Mouse (Mus musculus) midbrain, embryonic 11.5 days (tissue): ENCODE results near the gene Lin37. TPM values are rescaled to one million over a fixed set of nuclear protein-coding genes. Genes with fewer than 3 reads are reported as not detected.

Source experiments
- ATAC-seq: fragments of 200-750 bp; cut with Nextera tagmentation; 2 replicates; pipeline ENCODE4 v1.8.0; 2017; ENCODE audit warnings: moderate TSS enrichment, moderate library complexity; ENCODE audit not compliant: low FRiP score
- DNase-seq: peaks from one replicate; pipeline ENCODE4 v3.0.0; 2015; ENCODE audit warnings: low spot score; ENCODE audit errors: missing footprints
- H3K27ac ChIP-seq: fragments of 300-500 bp; sonication (generic); 2 replicates; pipeline ENCODE4 v1.5.1; 2014; ENCODE audit warnings: low read depth, low read length
- H3K27me3 ChIP-seq: fragments of 300-500 bp; sonication (generic); 2 replicates; pipeline ENCODE4 v1.6.1; 2014; ENCODE audit warnings: mild to moderate bottlenecking, low read length, moderate library complexity, mixed read lengths; ENCODE audit not compliant: control insufficient read depth, insufficient read depth
- H3K36me3 ChIP-seq: fragments of 300-500 bp; sonication (generic); 2 replicates; pipeline ENCODE4 v1.6.1; 2014; ENCODE audit warnings: mild to moderate bottlenecking, low read length, moderate library complexity, mixed read lengths; ENCODE audit not compliant: control insufficient read depth, insufficient read depth
- H3K4me1 ChIP-seq: fragments of 300-500 bp; sonication (generic); 2 replicates; pipeline ENCODE4 v1.6.1; 2014; ENCODE audit warnings: low read length; ENCODE audit not compliant: control insufficient read depth, insufficient read depth
- H3K4me2 ChIP-seq: fragments of 300-500 bp; sonication (generic); 2 replicates; pipeline ENCODE4 v1.6.1; 2014; ENCODE audit warnings: mild to moderate bottlenecking, moderate library complexity
- H3K4me3 ChIP-seq: fragments of 300-500 bp; sonication (generic); 2 replicates; pipeline ENCODE4 v1.5.1; 2014; ENCODE audit warnings: low read depth, low read length
- H3K9ac ChIP-seq: fragments of 300-500 bp; sonication (generic); 2 replicates; pipeline ENCODE4 v1.6.1; 2014; ENCODE audit warnings: low read length
- H3K9me3 ChIP-seq: fragments of 300-500 bp; sonication (generic); 2 replicates; pipeline ENCODE4 v1.6.1; 2016; ENCODE audit warnings: low read length; ENCODE audit not compliant: control insufficient read depth
- WGBS: fragments of 180-500 bp; shearing (Covaris S2); extraction: QIAGEN DNeasy Blood & Tissue Kit; methylation state at CpG from one replicate; pipeline ENCODE4 v1.1.7; 2014; 5-methylcytosine and 5-hydroxymethylcytosine counted together
- polyA plus RNA-seq: library from polyadenylated mRNA; unstranded; fragments of >200 nt; fragmentation: Nextera tagmentation; extraction: Ambion mirVana; gene quantifications from 2 replicates; pipeline ENCODE4 v1.2.1, GENCODE M21; 2014

Gene Lin37
- polyA plus RNA-seq, result 48.7 and 49.7 TPM in 2 replicates

DNA sequence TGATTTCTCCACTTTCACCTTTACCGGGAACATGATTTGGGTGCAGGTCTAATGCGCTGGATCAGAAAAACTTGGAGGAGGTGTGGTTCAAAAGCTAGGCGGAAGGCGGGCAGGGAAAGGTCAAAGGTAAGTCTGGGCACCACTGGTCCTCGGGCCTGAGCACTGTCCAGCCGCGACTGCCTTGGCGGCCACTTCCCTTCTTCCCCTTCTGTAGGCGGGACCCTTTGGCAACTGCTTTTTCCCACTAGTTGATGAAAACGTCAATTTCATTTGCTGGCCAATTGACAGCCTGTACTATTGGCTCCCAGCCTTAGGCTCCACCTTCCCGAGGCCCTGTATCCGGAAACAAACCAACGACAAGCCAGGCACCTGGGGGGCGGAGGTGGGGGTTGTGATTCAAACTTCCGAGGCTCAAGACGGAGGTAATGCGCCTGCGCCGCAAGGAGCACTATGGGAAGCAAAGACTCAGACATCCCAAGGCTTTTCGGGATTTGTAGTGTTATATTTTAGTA is at the start of gene Lin37:
TSS of gene Lin37 (minus strand) at position 396 of the 512 bp plus-strand sequence.
- Histone ChIP-seq H3K27me3 (no peaks in the 10 kb centered on the region), H3K4me1 (peaks cover 17% of the 10 kb centered on the region), H3K9me3 (no peaks in the 10 kb centered on the region), H3K4me3 (peak within 1 kb of the TSS; percentile 49), H3K4me2 (peak within 1 kb of the TSS; percentile 97), H3K36me3 (peaks cover 14% of the 10 kb centered on the region; the same call in 1 of the 2 replicates), H3K9ac (peak within 1 kb of the TSS; percentile 73), H3K27ac (no peak within 1 kb of the TSS)
- DNase-seq (peak; percentile 97), ATAC-seq (peak; percentile 89)
- WGBS, result under 1% methylated on average over 20 of the region's 20 CpGs

GRCm38 (mm10) chr7:30608476-30608875 is 48.8 kb upstream of the Lin37 start:
- Histone ChIP-seq H3K27ac (no peak overlapping the region), H3K4me3 (no peak overlapping the region), H3K9ac (no peak overlapping the region), H3K27me3 (no peaks in the 10 kb centered on the region), H3K36me3 (no peaks in the 10 kb centered on the region), H3K9me3 (no peaks in the 10 kb centered on the region), H3K4me2 (no peak overlapping the region), H3K4me1 (no peaks in the 10 kb centered on the region)
- ATAC-seq, result no peak
- DNase-seq, result peak; percentile 47
- WGBS, result 51% methylated on average over 16 of the region's 16 CpGs

DNA sequence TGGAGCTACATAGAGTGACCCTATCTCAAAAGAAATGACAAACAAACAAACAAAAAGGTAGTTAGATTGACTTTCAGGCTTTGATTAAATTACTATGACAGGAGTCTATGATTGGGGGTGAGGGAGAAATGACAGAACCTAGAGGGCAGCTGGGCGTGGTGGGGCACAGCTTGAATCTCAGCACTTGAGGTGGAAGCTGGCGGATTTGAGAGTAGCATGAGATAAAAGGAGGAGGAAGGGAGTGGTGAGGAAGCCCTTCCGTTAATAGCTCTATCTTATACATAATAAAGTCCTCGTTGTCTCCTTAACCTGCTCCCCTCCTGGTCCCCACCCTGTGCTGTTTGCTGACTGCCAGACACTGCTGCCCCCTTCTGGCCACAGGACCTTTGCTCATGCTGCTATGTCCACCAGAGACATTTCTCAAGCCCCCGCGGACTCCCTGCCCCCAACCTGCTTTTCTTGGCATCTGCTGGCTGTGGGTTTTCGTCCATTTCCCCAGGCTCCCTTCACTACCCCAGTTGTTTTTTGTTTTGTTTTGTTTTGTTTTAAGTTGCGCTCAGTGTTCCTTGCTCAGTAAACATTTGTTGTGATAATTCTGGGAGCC is 48.2 kb upstream of the Lin37 start:
- H3K27me3 ChIP-seq, result no peaks in the 10 kb centered on the region
- H3K4me1 ChIP-seq, result no peaks in the 10 kb centered on the region
- no peaks in the 10 kb centered on the region for H3K9me3 ChIP-seq
- no peaks in the 10 kb centered on the region for H3K36me3 ChIP-seq
- H3K27ac ChIP-seq, result no peak overlapping the region
- no peak overlapping the region for H3K9ac ChIP-seq
- 26% methylated on average over 8 of the region's 8 CpGs for WGBS
- peak; percentile 90 for DNase-seq
- no peak overlapping the region for H3K4me3 ChIP-seq
- no peak overlapping the region for H3K4me2 ChIP-seq
- 0 out of 2 replicates have a peak, but pooled peaks have one; percentile 35 for ATAC-seq

DNA sequence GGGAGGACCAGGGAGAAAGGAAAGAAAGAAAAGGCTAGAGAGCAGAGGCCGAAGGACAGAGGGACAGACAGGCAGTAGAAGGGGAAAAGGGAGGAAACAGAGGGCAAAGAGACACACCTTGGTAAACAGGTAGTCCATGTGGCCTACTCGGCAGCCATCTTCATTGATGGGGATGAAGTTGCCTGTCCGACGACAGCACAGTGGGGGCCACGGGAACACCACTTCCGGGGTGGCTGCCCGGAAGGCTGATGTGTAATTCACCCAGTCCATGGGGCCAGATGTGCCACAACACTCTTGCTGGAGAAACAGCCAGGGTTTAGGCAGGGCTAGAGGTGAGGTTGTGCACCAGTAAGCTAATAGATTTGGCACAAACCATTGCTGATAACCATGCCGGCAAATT is 45.3 kb upstream of the Lin37 start:
- Histone ChIP-seq H3K4me1 (no peaks in the 10 kb centered on the region), H3K27ac (no peak overlapping the region), H3K9ac (no peak overlapping the region), H3K27me3 (no peaks in the 10 kb centered on the region), H3K9me3 (no peaks in the 10 kb centered on the region), H3K4me3 (no peak overlapping the region), H3K36me3 (no peaks in the 10 kb centered on the region), H3K4me2 (no peak overlapping the region)
- DNase-seq, result no peak
- no peak for ATAC-seq
- 89% methylated on average over 8 of the region's 8 CpGs for WGBS

DNA sequence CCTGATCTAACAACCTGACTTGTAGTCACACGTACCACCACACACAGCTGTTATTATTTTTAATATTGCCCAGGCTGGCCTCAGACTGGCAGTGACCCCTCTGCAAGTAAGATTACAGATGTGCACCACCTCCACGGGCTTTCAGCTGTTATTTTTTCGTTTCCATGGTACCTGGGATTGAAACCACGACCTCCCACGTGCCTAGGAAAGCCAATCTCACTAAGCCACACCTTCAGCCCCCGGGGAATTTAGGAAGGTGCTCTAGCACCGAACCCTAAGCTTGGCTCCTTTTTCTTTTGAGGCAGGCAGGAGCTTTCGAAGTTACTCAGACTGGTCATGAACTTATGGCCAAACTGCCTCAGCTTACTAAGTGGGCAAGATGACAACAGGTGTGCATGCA is 44.8 kb upstream of the Lin37 start:
- no peak for ATAC-seq
- no peaks in the 10 kb centered on the region for H3K4me1 ChIP-seq
- 64% methylated on average over 8 of the region's 8 CpGs for WGBS

DNA sequence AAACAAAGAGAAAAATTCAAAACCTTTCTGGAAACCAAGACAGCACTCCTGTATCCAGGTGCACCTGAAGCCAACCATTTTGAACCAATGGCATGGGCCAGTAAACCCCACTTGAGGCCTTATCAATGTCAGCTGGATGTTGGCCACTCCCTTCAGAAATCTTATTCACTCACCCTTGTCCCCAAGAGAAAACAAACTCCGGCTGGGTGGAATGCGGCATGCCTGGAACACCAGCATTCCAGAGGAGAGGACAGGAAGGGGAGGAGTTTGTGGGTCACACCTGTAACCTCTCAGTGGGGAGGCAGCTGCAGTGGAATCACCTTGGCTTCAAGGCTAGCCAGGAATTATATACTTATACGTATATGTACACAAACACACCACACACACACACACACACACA is 42.9 kb upstream of the Lin37 start:
- no peak overlapping the region for H3K4me3 ChIP-seq
- DNase-seq, result peak; percentile 19
- no peaks in the 10 kb centered on the region for H3K9me3 ChIP-seq
- H3K4me1 ChIP-seq, result no peaks in the 10 kb centered on the region
- H3K9ac ChIP-seq, result no peak overlapping the region
- no peak for ATAC-seq
- WGBS, result 50% methylated on average over 3 of the region's 3 CpGs
- no peaks in the 10 kb centered on the region for H3K36me3 ChIP-seq
- no peaks in the 10 kb centered on the region for H3K27me3 ChIP-seq
- no peak overlapping the region for H3K4me2 ChIP-seq
- H3K27ac ChIP-seq, result no peak overlapping the region

More for the DNA sequence above, 44.8 kb upstream of the Lin37 start:
- Histone ChIP-seq H3K4me2 (no peak overlapping the region), H3K36me3 (no peaks in the 10 kb centered on the region), H3K27me3 (no peaks in the 10 kb centered on the region), H3K9ac (no peak overlapping the region), H3K9me3 (no peaks in the 10 kb centered on the region), H3K4me3 (no peak overlapping the region), H3K27ac (no peak overlapping the region)
- no peak for DNase-seq

- Histone ChIP-seq H3K4me3 (no peak overlapping the region), H3K27ac (no peak overlapping the region), H3K9ac (peak overlapping the region; percentile 22; the same call in 1 of the 2 replicates), H3K36me3 (no peaks in the 10 kb centered on the region), H3K4me2 (no peak overlapping the region), H3K27me3 (no peaks in the 10 kb centered on the region), H3K4me1 (no peaks in the 10 kb centered on the region), H3K9me3 (no peaks in the 10 kb centered on the region)
- ATAC-seq (no peak), DNase-seq (no peak)
- 68% methylated on average over 7 of the region's 7 CpGs for WGBS
These were observed 41.0 kb upstream of the Lin37 start for GRCm38 (mm10) chr7:30600651-30601050.

DNA sequence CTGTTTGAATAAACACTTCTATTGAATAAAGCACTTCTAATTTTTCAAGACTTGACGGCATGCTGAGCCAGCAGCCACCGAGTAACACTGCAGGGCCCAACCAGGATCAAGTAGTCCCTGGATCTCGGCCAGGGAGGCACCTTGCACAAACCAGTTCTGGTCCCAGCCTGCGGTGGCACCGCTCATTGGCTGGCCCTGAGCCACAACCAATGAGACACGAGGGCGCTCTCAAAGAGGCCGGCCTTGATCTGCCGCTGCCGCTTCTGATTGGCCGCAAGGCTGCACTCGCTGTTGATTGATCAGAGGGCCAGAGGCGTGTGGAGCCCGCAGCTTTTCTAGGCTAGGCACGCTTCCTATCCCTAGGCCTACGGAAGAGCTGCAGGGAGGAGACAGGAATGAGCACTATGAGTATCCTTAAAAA is 40.3 kb upstream of the Lin37 start:
- DNase-seq (peak; percentile 89), ATAC-seq (peak; percentile 99)
- peak overlapping the region; percentile 15; the same call in 1 of the 2 replicates for H3K4me2 ChIP-seq
- H3K4me3 ChIP-seq, result no peak overlapping the region
- H3K9ac ChIP-seq, result no peak overlapping the region
- no peak overlapping the region for H3K27ac ChIP-seq
- H3K36me3 ChIP-seq, result no peaks in the 10 kb centered on the region
- H3K27me3 ChIP-seq, result no peaks in the 10 kb centered on the region
- H3K9me3 ChIP-seq, result no peaks in the 10 kb centered on the region
- 2% methylated on average over 16 of the region's 16 CpGs for WGBS
- H3K4me1 ChIP-seq, result no peaks in the 10 kb centered on the region

- peak within 1 kb of the TSS; percentile 9; the same call in 1 of the 2 replicates for H3K4me2 ChIP-seq
- no peak within 1 kb of the TSS for H3K27ac ChIP-seq
- ATAC-seq (no peak), DNase-seq (peak; percentile 39)
- no peak within 1 kb of the TSS for H3K4me3 ChIP-seq
- WGBS, result 94% methylated on average over 12 of the region's 12 CpGs
- no peaks in the 10 kb centered on the region for H3K4me1 ChIP-seq
- no peaks in the 10 kb centered on the region for H3K27me3 ChIP-seq
- no peaks in the 10 kb centered on the region for H3K9me3 ChIP-seq
- no peaks in the 10 kb centered on the region for H3K36me3 ChIP-seq
- H3K9ac ChIP-seq, result no peak within 1 kb of the TSS
These were observed 39.1 kb upstream of the Lin37 start, which contains the start of gene Zbtb32 for GRCm38 (mm10) chr7:30598786-30599185. Gene Zbtb32, minus strand, starts transcription at chr7:30598909.
